Mouse (Mus musculus): ENCODE results near the gene Gnao1.

GRCm38 (mm10) chr8:93830626-93831025, 20.9 kb downstream of the Gnao1 start:
- TF ChIP-seq CTCF (conservative IDR thresholded peaks at IDR 0.05 in 1 of 2, IDR thresholded peaks at IDR 0.05 in 1 of 2; ENCODE audit: low read depth in 2 of 2, low read length in 2 of 2) = no peak
- no peak for TF ChIP-seq RCOR1 (conservative IDR thresholded peaks at IDR 0.05; ENCODE audit: low read depth, low read length)
- TF ChIP-seq ETS1 (conservative IDR thresholded peaks at IDR 0.05; ENCODE audit: low read depth, low read length) = no peak
- no peak for TF ChIP-seq TCF12 (IDR thresholded peaks at IDR 0.05; ENCODE audit: low read depth, low read length)
- no peak for TF ChIP-seq EP300 (IDR thresholded peaks at IDR 0.05; ENCODE audit: low read length)
- TF ChIP-seq ZKSCAN1 (IDR thresholded peaks at IDR 0.05; ENCODE audit: borderline replicate concordance, low read depth, low read length) = no peak
- TF ChIP-seq POLR2A (IDR thresholded peaks at IDR 0.05; ENCODE audit: low read depth, low read length) = no peak
- no peak for TF ChIP-seq MAX (IDR thresholded peaks at IDR 0.05; ENCODE audit: low read length)
- TF ChIP-seq NRF1 (IDR thresholded peaks at IDR 0.05; ENCODE audit: low read depth, low read length) = no peak
- TF ChIP-seq CHD2 (IDR thresholded peaks at IDR 0.05; ENCODE audit: low read length) = no peak
- no peak for TF ChIP-seq JUN (IDR thresholded peaks at IDR 0.05; ENCODE audit: insufficient read depth, low read depth, low read length)
- no peak for TF ChIP-seq MAFK (IDR thresholded peaks at IDR 0.05; ENCODE audit: insufficient replicate concordance, low read length)
- no peak for TF ChIP-seq E2F4 (IDR thresholded peaks at IDR 0.05; ENCODE audit: insufficient replicate concordance, low read depth, low read length)
- no peak for TF ChIP-seq HCFC1 (IDR thresholded peaks at IDR 0.05; ENCODE audit: low read depth, low read length)

All from CH12.LX (cell line).